Mouse (Mus musculus) left cerebral cortex, postnatal 36 days (tissue): ENCODE results near the gene Plagl1. TPM values are rescaled to one million over a fixed set of nuclear protein-coding genes. Genes with fewer than 3 reads are reported as not detected.

Source experiments
- DNase-seq, 2 experiments: peaks; one replicate each; pipeline ENCODE4 v3.0.0; 2021 to 2022; ENCODE audit warnings: low spot score in 2 of 2, mixed read lengths in 1 of 2
- intact Hi-C: fragments of 180-260 bp; cut with DNase I; formaldehyde crosslinking; loops from one replicate; pipeline ENCODE4 v1.15.1; 2025
- total RNA-seq, 2 experiments: library from RNA; stranded (reverse); gene quantifications; 2 replicates each; pipeline ENCODE4 v1.2.3; 2021

The Plagl1 gene
- total RNA-seq, 2 experiments from 2014 or later: 16.8 to 20.2 TPM

DNA sequence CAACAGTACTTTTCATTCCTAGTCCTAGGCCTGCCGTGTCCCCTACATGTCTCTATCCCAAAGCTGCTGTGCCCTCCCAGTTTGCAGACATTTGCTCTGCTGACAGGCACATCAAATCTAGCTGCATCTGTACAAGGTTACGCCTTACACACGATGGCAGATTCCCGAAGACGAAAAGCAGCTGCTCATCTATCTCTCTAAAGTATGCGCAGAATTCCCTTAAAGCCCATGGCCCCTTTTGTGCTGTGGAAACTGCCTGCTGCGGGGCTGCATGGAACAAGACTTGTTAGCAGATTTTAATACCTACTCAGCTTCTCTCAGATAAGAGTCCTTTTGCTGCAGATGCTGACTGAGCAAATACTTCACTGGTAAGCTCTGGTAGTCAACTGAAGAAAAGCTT, 119.9 kb downstream of the Plagl1 start:
- intact Hi-C loops: no loop called here
- DNase-seq: no peak

Other genes with a start within 250 kb of the Plagl1 start
- 10 to 100 TPM; 61.6 to 61.7 TPM for gene Utrn, start 191.1 kb upstream of the Plagl1 start, total RNA-seq
- gene Stx11, start 96.2 kb upstream of the Plagl1 start, total RNA-seq: under 1 TPM in 1 of 2 experiments, not detected in 1; 0.39 TPM
- 1 to 10 TPM; 7.3 to 8.5 TPM for gene Sf3b5, start 55.2 kb upstream of the Plagl1 start, total RNA-seq
- gene Zc2hc1b, start 117.5 kb downstream of the Plagl1 start, total RNA-seq: not detected
- 10 to 100 TPM; 20.4 to 21.9 TPM for gene Ltv1, start 132.7 kb downstream of the Plagl1 start, total RNA-seq